Mouse (Mus musculus) forebrain, embryonic 10.5 days (tissue): Measurements from ENCODE around the gene Poll. TPM values are rescaled to one million over a fixed set of nuclear protein-coding genes. Genes with fewer than 3 reads are reported as not detected.

Source experiments
- DNase-seq: peaks from one replicate; pipeline ENCODE4 v3.0.0-alpha.2; 2017; ENCODE audit warnings: low spot score; ENCODE audit errors: extremely low spot score
- H3K27ac ChIP-seq: fragments of 300-500 bp; sonication (generic); 2 replicates; pipeline ENCODE4 v1.5.1; 2016; ENCODE audit warnings: mild to moderate bottlenecking
- H3K27me3 ChIP-seq: fragments of 300-500 bp; sonication (generic); 2 replicates; pipeline ENCODE4 v1.6.1; 2016; ENCODE audit warnings: mild to moderate bottlenecking; ENCODE audit not compliant: poor library complexity, severe bottlenecking
- H3K36me3 ChIP-seq: fragments of 300-500 bp; sonication (generic); replicated peaks from 2 replicates; pipeline ENCODE4 v1.6.1; 2016; ENCODE audit warnings: mild to moderate bottlenecking, moderate library complexity
- H3K4me1 ChIP-seq: fragments of 300-500 bp; sonication (generic); 2 replicates; pipeline ENCODE4 v1.6.1; 2016
- H3K4me3 ChIP-seq: fragments of 300-500 bp; sonication (generic); 2 replicates; pipeline ENCODE4 v1.5.1; 2016; ENCODE audit warnings: mild to moderate bottlenecking, moderate library complexity
- H3K9me3 ChIP-seq: fragments of 300-500 bp; sonication (generic); 2 replicates; pipeline ENCODE4 v1.6.1; 2016; ENCODE audit warnings: mild to moderate bottlenecking, moderate library complexity
- WGBS: fragments of 180-500 bp; shearing (Covaris S2); methylation state at CpG from one replicate; pipeline ENCODE4 v1.1.7; 2016; 5-methylcytosine and 5-hydroxymethylcytosine counted together
- polyA plus RNA-seq: library from polyadenylated mRNA; unstranded; fragments of >200 nt; fragmentation: Nextera tagmentation; extraction: Ambion mirVana; gene quantifications from 2 replicates; pipeline ENCODE4 v1.2.1, GENCODE M21; 2016

The Poll gene
- polyA plus RNA-seq, 1 experiment from 2014 or later: 25.7 TPM

- 95% methylated on average over 6 of the region's 6 CpGs for WGBS
- H3K4me3 ChIP-seq: no peak overlapping the region
- H3K36me3 ChIP-seq: no peaks in the 10 kb centered on the region
- H3K4me1 ChIP-seq: peaks cover 42% of the 10 kb centered on the region
- no peaks in the 10 kb centered on the region for H3K9me3 ChIP-seq
- no peak overlapping the region for H3K27ac ChIP-seq
- no peak for DNase-seq
- peaks cover 100% of the 10 kb centered on the region for H3K27me3 ChIP-seq
These were observed 29.4 kb upstream of the Poll start for GRCm38 (mm10) chr19:45589761-45590160.

GRCm38 (mm10) chr19:45587509-45588292, 27.4 kb upstream of the Poll start:
- Histone ChIP-seq H3K9me3 (no peaks in the 10 kb centered on the region), H3K4me1 (peaks cover 45% of the 10 kb centered on the region), H3K4me3 (no peak overlapping the region), H3K27ac (no peak overlapping the region), H3K36me3 (no peaks in the 10 kb centered on the region), H3K27me3 (peaks cover 100% of the 10 kb centered on the region)
- no peak for DNase-seq
- 82% methylated on average over 6 of the region's 6 CpGs for WGBS

GRCm38 (mm10) chr19:45586850-45587249, 26.5 kb upstream of the Poll start:
- Histone ChIP-seq H3K27ac (no peak overlapping the region), H3K9me3 (no peaks in the 10 kb centered on the region), H3K36me3 (no peaks in the 10 kb centered on the region), H3K4me3 (no peak overlapping the region), H3K27me3 (peaks cover 100% of the 10 kb centered on the region), H3K4me1 (peaks cover 50% of the 10 kb centered on the region)
- 38% methylated on average over 3 of the region's 3 CpGs for WGBS
- DNase-seq: no peak

GRCm38 (mm10) chr19:45584856-45585620, 24.7 kb upstream of the Poll start:
- H3K36me3 ChIP-seq: peaks cover 8% of the 10 kb centered on the region; the same call in 1 of the 2 replicates
- peaks cover 66% of the 10 kb centered on the region for H3K4me1 ChIP-seq
- peaks cover 100% of the 10 kb centered on the region for H3K27me3 ChIP-seq

GRCm38 (mm10) chr19:45583136-45583535, 22.8 kb upstream of the Poll start:
- H3K27ac ChIP-seq: peak overlapping the region; percentile 60; the same call in 1 of the 2 replicates
- peaks cover 3% of the 10 kb centered on the region; the same call in 1 of the 2 replicates for H3K9me3 ChIP-seq
- H3K27me3 ChIP-seq: peaks cover 100% of the 10 kb centered on the region
- peaks cover 24% of the 10 kb centered on the region for H3K36me3 ChIP-seq
- DNase-seq: no peak
- H3K4me1 ChIP-seq: peaks cover 79% of the 10 kb centered on the region
- no peak overlapping the region for H3K4me3 ChIP-seq
- WGBS: 87% methylated on average over 6 of the region's 6 CpGs

More at GRCm38 (mm10) chr19:45584856-45585620, 24.7 kb upstream of the Poll start:
- no peak overlapping the region for H3K27ac ChIP-seq
- no peak for DNase-seq
- 74% methylated on average over 9 of the region's 9 CpGs for WGBS
- H3K9me3 ChIP-seq: peaks cover 3% of the 10 kb centered on the region; the same call in 1 of the 2 replicates
- H3K4me3 ChIP-seq: no peak overlapping the region

GRCm38 (mm10) chr19:45582161-45582560, 21.8 kb upstream of the Poll start:
- peaks cover 100% of the 10 kb centered on the region for H3K27me3 ChIP-seq
- 6% methylated on average over 8 of the region's 8 CpGs for WGBS
- H3K4me1 ChIP-seq: peaks cover 81% of the 10 kb centered on the region
- peaks cover 3% of the 10 kb centered on the region; the same call in 1 of the 2 replicates for H3K9me3 ChIP-seq
- peak; percentile 45 for DNase-seq
- H3K27ac ChIP-seq: peak overlapping the region; percentile 60
- H3K36me3 ChIP-seq: peaks cover 34% of the 10 kb centered on the region
- no peak overlapping the region for H3K4me3 ChIP-seq

- peak; percentile 61 for DNase-seq
- peaks cover 40% of the 10 kb centered on the region for H3K36me3 ChIP-seq
- peaks cover 3% of the 10 kb centered on the region; the same call in 1 of the 2 replicates for H3K9me3 ChIP-seq
- H3K4me3 ChIP-seq: no peak overlapping the region
- no peak overlapping the region for H3K27ac ChIP-seq
- H3K27me3 ChIP-seq: peaks cover 100% of the 10 kb centered on the region
- WGBS: 73% methylated on average over 3 of the region's 3 CpGs
- H3K4me1 ChIP-seq: peaks cover 82% of the 10 kb centered on the region
These were observed 20.9 kb upstream of the Poll start for GRCm38 (mm10) chr19:45581257-45581656.

GRCm38 (mm10) chr19:45580235-45580634, 19.9 kb upstream of the Poll start:
- Histone ChIP-seq H3K36me3 (peaks cover 41% of the 10 kb centered on the region), H3K4me3 (no peak overlapping the region)

GRCm38 (mm10) chr19:45579416-45579815, 19.1 kb upstream of the Poll start:
- no peak overlapping the region for H3K4me3 ChIP-seq
- H3K4me1 ChIP-seq: peaks cover 84% of the 10 kb centered on the region
- peaks cover 100% of the 10 kb centered on the region for H3K27me3 ChIP-seq
- no peak for DNase-seq
- peaks cover 49% of the 10 kb centered on the region for H3K36me3 ChIP-seq
- WGBS: 91% methylated on average over 7 of the region's 7 CpGs
- H3K9me3 ChIP-seq: peaks cover 3% of the 10 kb centered on the region; the same call in 1 of the 2 replicates
- peak overlapping the region; percentile 20; the same call in 1 of the 2 replicates for H3K27ac ChIP-seq

More at GRCm38 (mm10) chr19:45580235-45580634, 19.9 kb upstream of the Poll start:
- peaks cover 3% of the 10 kb centered on the region; the same call in 1 of the 2 replicates for H3K9me3 ChIP-seq
- 36% methylated on average over 12 of the region's 12 CpGs for WGBS
- H3K27me3 ChIP-seq: peaks cover 100% of the 10 kb centered on the region
- peaks cover 82% of the 10 kb centered on the region for H3K4me1 ChIP-seq
- peak overlapping the region; percentile 20; the same call in 1 of the 2 replicates for H3K27ac ChIP-seq
- no peak for DNase-seq

GRCm38 (mm10) chr19:45578976-45579375, 18.6 kb upstream of the Poll start:
- Histone ChIP-seq H3K27ac (no peak overlapping the region), H3K9me3 (peaks cover 3% of the 10 kb centered on the region; the same call in 1 of the 2 replicates), H3K4me1 (peaks cover 86% of the 10 kb centered on the region), H3K36me3 (peaks cover 51% of the 10 kb centered on the region), H3K27me3 (peaks cover 100% of the 10 kb centered on the region), H3K4me3 (no peak overlapping the region)
- DNase-seq: no peak
- 90% methylated on average over 12 of the region's 12 CpGs for WGBS

- H3K36me3 ChIP-seq: peaks cover 62% of the 10 kb centered on the region
- H3K27me3 ChIP-seq: peaks cover 100% of the 10 kb centered on the region
- WGBS: 89% methylated on average over 14 of the region's 14 CpGs
- H3K4me3 ChIP-seq: no peak overlapping the region
- DNase-seq: no peak
- H3K9me3 ChIP-seq: peaks cover 3% of the 10 kb centered on the region; the same call in 1 of the 2 replicates
- peaks cover 80% of the 10 kb centered on the region for H3K4me1 ChIP-seq
- 0 out of 2 replicates have a peak overlapping the region, but pooled peaks have one; percentile 51 for H3K27ac ChIP-seq
These were observed 16.9 kb upstream of the Poll start for GRCm38 (mm10) chr19:45577141-45577750.

- DNase-seq: no peak
- no peak overlapping the region for H3K4me3 ChIP-seq
- H3K27me3 ChIP-seq: peaks cover 100% of the 10 kb centered on the region
- peaks cover 63% of the 10 kb centered on the region for H3K36me3 ChIP-seq
- peak overlapping the region; percentile 51; the same call in 1 of the 2 replicates for H3K27ac ChIP-seq
- 3% methylated on average over 8 of the region's 8 CpGs for WGBS
- peaks cover 66% of the 10 kb centered on the region for H3K4me1 ChIP-seq
- H3K9me3 ChIP-seq: no peaks in the 10 kb centered on the region
These were observed 15.3 kb upstream of the Poll start for GRCm38 (mm10) chr19:45575632-45576001.
